Mouse (Mus musculus) C2C12 (cell line): ENCODE data around the gene Ufsp1. TPM values are rescaled to one million over a fixed set of nuclear protein-coding genes. Genes with fewer than 3 reads are reported as not detected.
A peak's percentile ranks its signal among the peaks of the same experiment; 100 is the strongest.

Experiments
- H3K27me3 ChIP-seq: one replicate; pipeline ENCODE4 v1.6.1; 2011; ENCODE audit not compliant: control insufficient read depth, insufficient read depth, insufficient read length
- H3K36me3 ChIP-seq: one replicate; pipeline ENCODE4 v1.6.1; 2011; ENCODE audit not compliant: control insufficient read depth, insufficient read depth
- H3K4me3 ChIP-seq: one replicate; pipeline ENCODE4 v1.5.1; 2011; ENCODE audit warnings: mild to moderate bottlenecking, control low read depth; ENCODE audit not compliant: poor library complexity, insufficient read depth, severe bottlenecking
- H3K79me2 ChIP-seq: one replicate; pipeline ENCODE4 v1.6.1; 2011; ENCODE audit not compliant: control insufficient read depth, insufficient read depth
- H3K79me3 ChIP-seq: one replicate; pipeline ENCODE4 v1.6.1; 2011; ENCODE audit warnings: low read depth, control low read depth
- H3ac ChIP-seq: one replicate; pipeline ENCODE3; 2011; ENCODE audit warnings: low read depth; ENCODE audit not compliant: control insufficient read depth, insufficient read length
- CEBPB ChIP-seq: IDR thresholded peaks from one replicate; pipeline ENCODE4 v1.6.1; 2011; ENCODE audit warnings: low read depth, mild to moderate bottlenecking, control low read depth, moderate library complexity
- CTCF ChIP-seq: IDR thresholded peaks from one replicate; pipeline ENCODE4 v1.5.1; 2011; ENCODE audit not compliant: control insufficient read depth, insufficient read depth, insufficient read length
- FOSL1 ChIP-seq: IDR thresholded peaks from one replicate; pipeline ENCODE4 v1.8.0; 2011; ENCODE audit warnings: mild to moderate bottlenecking, low read length; ENCODE audit not compliant: poor library complexity, insufficient read depth, severe bottlenecking
- MAX ChIP-seq: IDR thresholded peaks from one replicate; pipeline ENCODE4 v1.6.1; 2011; ENCODE audit warnings: mild to moderate bottlenecking, control low read depth
- MYOD1 ChIP-seq: IDR thresholded peaks from one replicate; pipeline ENCODE4 v1.6.1; 2011; ENCODE audit warnings: low read depth; ENCODE audit not compliant: control insufficient read depth, insufficient read length
- MYOG ChIP-seq: IDR thresholded peaks from one replicate; pipeline ENCODE4 v1.6.1; 2011; ENCODE audit not compliant: control insufficient read depth, insufficient read length; ENCODE audit errors: extremely low read depth
- USF1 ChIP-seq: IDR thresholded peaks from one replicate; pipeline ENCODE4 v1.6.1; 2011; ENCODE audit warnings: low read depth, mild to moderate bottlenecking, control low read depth, moderate library complexity
- polyA plus RNA-seq: library from polyadenylated mRNA; unstranded; fragments of >200 nt; fragmentation: generic; extraction: Trizol; gene quantifications from one replicate; pipeline ENCODE4 v1.2.1, GENCODE M21; 2012; ENCODE audit warnings: missing spikeins

Gene Ufsp1
- polyA plus RNA-seq, 1 experiment = 10.6 TPM

DNA sequence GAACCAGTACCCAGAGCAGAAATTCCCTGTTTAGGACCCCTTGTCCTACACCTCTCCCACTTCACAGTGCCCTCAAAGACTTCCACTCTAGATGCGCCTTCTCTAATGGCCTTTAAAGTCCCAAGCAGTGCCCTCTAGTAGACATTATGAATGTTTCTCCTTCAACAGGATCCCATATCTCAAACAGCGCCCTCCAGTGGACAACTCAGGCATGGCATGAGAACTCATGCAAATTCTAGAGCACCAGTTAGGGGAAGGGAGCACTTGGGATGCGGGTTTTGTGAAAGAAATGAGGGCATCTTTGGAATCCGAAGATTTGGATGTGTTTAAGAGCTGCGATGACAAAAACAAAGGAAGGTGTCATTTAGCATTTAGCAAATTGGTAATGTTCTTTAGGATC lies 9.4 kb upstream of the Ufsp1 start:
- TF ChIP-seq MYOD1 (no peak), FOSL1 (no peak), USF1 (no peak)
- H3K79me2 ChIP-seq = no peaks in the 10 kb centered on the region
- H3K27me3 ChIP-seq = peaks cover 29% of the 10 kb centered on the region
- no peak overlapping the region for H3ac ChIP-seq
- no peaks in the 10 kb centered on the region for H3K79me3 ChIP-seq
- H3K36me3 ChIP-seq = no peaks in the 10 kb centered on the region
- no peak overlapping the region for H3K4me3 ChIP-seq

DNA sequence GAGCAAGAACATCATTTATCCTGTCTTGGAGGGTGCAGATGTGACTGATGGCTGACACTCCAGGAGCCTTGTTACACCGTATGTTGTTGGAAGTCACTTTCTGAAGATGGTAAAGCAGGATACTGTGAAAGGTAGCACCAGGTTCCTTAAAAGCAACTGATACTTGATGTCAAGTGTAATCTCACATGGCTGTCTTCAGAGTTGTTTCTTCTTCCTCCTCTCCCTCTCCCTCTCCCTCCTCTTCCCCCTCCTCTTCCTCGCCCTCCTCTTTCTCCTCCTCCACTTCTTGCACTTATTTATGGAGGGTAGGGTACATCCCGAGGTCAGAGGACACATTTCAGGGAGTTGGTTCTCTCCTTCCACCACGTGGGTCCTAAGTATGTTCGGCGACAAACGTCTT lies 8.4 kb upstream of the Ufsp1 start:
- H3K79me2 ChIP-seq = no peaks in the 10 kb centered on the region
- no peak overlapping the region for H3K4me3 ChIP-seq
- H3ac ChIP-seq = no peak overlapping the region
- peaks cover 29% of the 10 kb centered on the region for H3K27me3 ChIP-seq
- no peaks in the 10 kb centered on the region for H3K79me3 ChIP-seq
- no peaks in the 10 kb centered on the region for H3K36me3 ChIP-seq
- no peak for TF ChIP-seq MYOG
- TF ChIP-seq MYOD1 = no peak
- no peak for TF ChIP-seq FOSL1
- TF ChIP-seq MAX = no peak

DNA sequence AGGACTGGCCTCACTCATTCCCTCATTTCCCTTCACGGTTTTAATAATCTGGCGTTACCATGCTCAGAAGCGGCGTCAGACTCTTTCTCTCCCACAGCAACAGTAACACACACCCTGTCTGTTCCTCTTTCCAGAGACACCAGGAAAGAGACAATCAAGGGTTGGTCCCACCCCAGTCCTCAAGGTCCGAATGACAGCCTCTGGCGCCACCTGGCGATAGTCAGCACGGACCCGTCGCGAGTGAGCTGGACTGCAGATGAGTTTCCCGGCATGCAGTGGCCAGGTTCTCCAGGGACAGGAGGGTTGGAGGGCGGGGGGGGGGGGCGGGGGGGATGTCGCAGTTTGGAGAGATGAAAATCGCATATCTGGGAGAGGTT lies 7.8 kb upstream of the Ufsp1 start:
- H3K79me2 ChIP-seq = no peaks in the 10 kb centered on the region
- no peak overlapping the region for H3K4me3 ChIP-seq
- no peaks in the 10 kb centered on the region for H3K79me3 ChIP-seq
- no peaks in the 10 kb centered on the region for H3K36me3 ChIP-seq
- no peak overlapping the region for H3ac ChIP-seq
- peaks cover 29% of the 10 kb centered on the region for H3K27me3 ChIP-seq
- TF ChIP-seq CTCF (peak; percentile 93), MAX (no peak), MYOG (no peak), FOSL1 (no peak), CEBPB (no peak), MYOD1 (no peak)

DNA sequence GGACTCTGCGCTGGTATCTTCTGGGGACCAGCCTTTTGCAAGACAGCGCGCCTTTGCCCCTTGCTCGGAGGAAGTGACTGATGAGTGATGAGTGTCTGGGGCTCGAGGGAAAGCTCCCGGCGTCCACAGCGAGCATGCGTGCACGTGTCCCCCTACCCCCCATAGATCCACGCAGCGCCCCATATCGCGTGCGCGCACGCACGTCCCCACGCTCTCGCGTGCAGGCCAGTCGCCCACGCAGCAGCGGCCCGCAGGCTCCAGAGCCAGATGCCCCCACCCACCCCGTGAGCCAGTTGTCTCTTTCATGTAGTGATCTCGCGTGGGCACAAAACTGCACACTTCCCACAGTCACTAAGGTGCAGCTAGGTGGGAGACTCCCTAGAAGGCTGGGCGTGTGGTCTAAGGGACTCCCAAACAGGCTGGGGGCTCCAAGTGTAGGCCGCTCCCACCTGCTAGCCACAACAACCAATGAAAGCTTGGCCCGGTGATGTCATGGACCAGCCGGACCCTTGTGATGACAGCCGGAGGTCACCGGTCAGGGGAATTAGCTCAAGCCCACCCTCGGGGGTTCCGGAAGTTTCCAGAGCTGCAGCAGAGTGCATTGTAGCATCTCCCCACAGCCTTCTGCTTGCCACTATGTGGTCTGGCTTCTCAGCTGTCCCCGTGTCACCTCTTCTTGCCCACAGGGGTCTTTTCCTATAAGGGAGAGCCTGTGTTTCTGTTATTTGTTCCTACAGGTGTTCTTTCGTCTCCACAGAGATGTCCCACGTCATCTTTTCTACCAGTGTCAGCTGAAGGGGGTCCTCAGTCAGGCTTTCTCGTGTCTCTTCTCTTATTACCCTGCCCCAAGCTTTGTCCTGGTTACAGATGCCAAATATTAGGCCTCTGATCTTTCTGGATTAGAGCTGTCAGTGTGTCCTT lies 7.1 kb upstream of the Ufsp1 start, which contains the start of gene Ache:
TSS of gene Ache (plus strand) at position 488 of the 921 bp plus-strand sequence.
- H3K79me3 ChIP-seq = no peaks in the 10 kb centered on the region
- peak within 1 kb of the TSS; percentile 11 for H3ac ChIP-seq
- H3K27me3 ChIP-seq = peaks cover 29% of the 10 kb centered on the region
- H3K79me2 ChIP-seq = no peaks in the 10 kb centered on the region
- H3K36me3 ChIP-seq = no peaks in the 10 kb centered on the region
- TF ChIP-seq FOSL1 = no peak
- no peak for TF ChIP-seq USF1
- no peak for TF ChIP-seq MYOG
- no peak for TF ChIP-seq CTCF
- TF ChIP-seq MAX = no peak
- no peak for TF ChIP-seq CEBPB
- no peak for TF ChIP-seq MYOD1
- no peak within 1 kb of the TSS for H3K4me3 ChIP-seq

DNA sequence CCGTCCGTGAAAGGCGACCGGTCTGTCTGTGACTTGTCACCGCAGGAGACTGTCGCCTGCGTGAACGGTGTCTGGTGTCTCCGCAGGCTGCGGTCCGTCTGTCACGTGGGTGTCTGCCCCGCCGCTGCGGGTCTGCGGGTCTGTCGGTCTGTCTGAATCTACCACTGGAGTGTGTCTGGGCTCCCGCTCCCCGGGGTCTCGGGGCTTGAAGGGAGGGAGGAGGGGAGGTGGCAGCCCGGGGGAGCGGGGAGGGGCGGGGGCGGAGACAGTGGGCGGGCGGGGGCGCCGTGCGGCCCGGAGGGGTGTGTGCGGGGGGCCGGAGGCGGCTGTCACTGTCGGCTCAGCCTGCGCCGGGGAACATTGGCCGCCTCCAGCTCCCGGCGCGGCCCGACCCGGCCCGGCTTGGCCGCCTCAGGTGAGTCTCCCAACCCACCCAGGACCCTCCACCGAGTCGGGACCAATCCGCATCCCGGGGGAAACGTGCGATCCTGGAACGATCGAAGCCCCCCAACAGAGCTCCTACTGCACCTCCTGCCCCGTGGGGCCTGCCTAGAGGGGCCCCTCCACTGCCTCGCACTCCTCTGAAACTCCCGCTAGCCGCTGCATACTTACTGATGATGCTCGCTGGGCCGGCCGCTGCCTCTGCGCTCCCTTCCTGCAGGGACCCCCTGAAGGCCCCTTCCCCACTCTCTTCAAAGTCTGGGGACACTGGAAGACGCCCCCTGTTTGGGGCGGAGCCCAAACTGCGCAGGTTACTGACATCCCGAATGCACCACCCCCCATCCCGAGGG lies 6.3 kb upstream of the Ufsp1 start:
- Histone ChIP-seq H3K79me2 (no peaks in the 10 kb centered on the region), H3K27me3 (peaks cover 29% of the 10 kb centered on the region), H3ac (peak overlapping the region; percentile 11), H3K36me3 (no peaks in the 10 kb centered on the region), H3K4me3 (no peak overlapping the region), H3K79me3 (no peaks in the 10 kb centered on the region)
- TF ChIP-seq MAX (no peak), CTCF (no peak), CEBPB (no peak), FOSL1 (no peak), MYOG (no peak), USF1 (no peak), MYOD1 (no peak)
